Mouse (Mus musculus): ENCODE results near the gene Asic4. TPM values are rescaled to one million over a fixed set of nuclear protein-coding genes. Genes with fewer than 3 reads are reported as not detected.

The Asic4 gene
- polyA plus RNA-seq, 1 experiment: 1.0 TPM

GRCm38 (mm10) chr1:75412196-75412595 is 38.0 kb upstream of the Asic4 start:
- no peaks in the 10 kb centered on the region for H3K27me3 ChIP-seq (ENCODE audit: control insufficient read depth, insufficient read depth, low read length)
- TF ChIP-seq POLR2A (IDR thresholded peaks at IDR 0.05; ENCODE audit: control insufficient read depth, low read depth, low read length) (no peak), CTCF (IDR thresholded peaks at IDR 0.05; ENCODE audit: control insufficient read depth, insufficient read depth, insufficient replicate concordance, low read depth, low read length) (no peak)
- H3K4me3 ChIP-seq (ENCODE audit: control insufficient read depth, low read depth, low read length): no peak overlapping the region
- no peaks in the 10 kb centered on the region for H3K36me3 ChIP-seq (ENCODE audit: control insufficient read depth, insufficient read depth, low read length)
- no peak overlapping the region for H3K27ac ChIP-seq (ENCODE audit: control insufficient read depth, insufficient read depth, low read depth, low read length)
- H3K4me1 ChIP-seq (ENCODE audit: control insufficient read depth, insufficient read depth, low read length): no peaks in the 10 kb centered on the region

DNA sequence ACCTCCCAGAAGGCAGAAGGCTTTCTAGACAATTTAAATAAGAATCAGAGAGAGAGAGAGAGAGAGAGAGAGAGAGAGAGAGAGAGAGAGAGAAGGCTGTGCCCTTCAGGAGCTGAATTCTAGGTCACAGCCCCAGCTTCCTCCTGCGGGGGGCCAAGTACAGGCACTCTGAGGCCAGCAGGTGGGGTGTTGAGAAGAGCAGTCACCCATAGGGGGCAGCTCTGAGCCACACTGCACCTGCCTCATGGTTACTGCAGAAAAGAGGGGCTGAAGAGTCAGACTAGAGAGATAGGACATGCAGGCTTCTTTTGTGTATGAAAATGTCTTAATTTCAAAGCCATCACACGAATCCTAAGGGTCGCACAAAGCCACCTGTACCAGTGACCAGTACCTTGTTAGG is 36.5 kb upstream of the Asic4 start:
- no peak overlapping the region for H3K4me3 ChIP-seq (ENCODE audit: control insufficient read depth, low read depth, low read length)
- H3K4me1 ChIP-seq (ENCODE audit: control insufficient read depth, insufficient read depth, low read length): no peaks in the 10 kb centered on the region
- H3K27ac ChIP-seq (ENCODE audit: control insufficient read depth, insufficient read depth, low read depth, low read length): no peak overlapping the region
- H3K36me3 ChIP-seq (ENCODE audit: control insufficient read depth, insufficient read depth, low read length): no peaks in the 10 kb centered on the region
- H3K27me3 ChIP-seq (ENCODE audit: control insufficient read depth, insufficient read depth, low read length): no peaks in the 10 kb centered on the region
- no peak for TF ChIP-seq POLR2A (IDR thresholded peaks at IDR 0.05; ENCODE audit: control insufficient read depth, low read depth, low read length)
- TF ChIP-seq CTCF (IDR thresholded peaks at IDR 0.05; ENCODE audit: control insufficient read depth, insufficient read depth, insufficient replicate concordance, low read depth, low read length): peak; percentile 47; the same call in 1 of the 2 replicates

DNA sequence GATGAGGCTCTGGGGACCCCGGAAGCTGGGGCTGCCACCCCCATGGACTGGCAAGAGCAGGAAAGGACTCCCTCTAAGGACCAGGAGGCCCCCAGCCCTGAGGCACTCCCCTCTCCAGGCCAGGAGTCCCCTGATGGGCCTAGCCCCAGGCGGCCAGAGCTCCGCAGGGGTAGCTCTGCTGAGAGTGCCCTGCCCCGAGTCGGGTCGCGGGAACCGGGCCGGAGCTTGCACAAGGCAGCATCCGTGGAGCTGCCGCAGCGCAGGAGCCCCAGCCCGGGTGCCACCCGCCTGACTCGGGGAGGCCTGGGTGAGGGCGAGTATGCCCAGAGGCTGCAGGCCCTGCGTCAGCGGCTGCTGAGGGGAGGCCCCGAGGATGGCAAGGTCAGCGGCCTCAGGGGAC is 28.4 kb upstream of the Asic4 start:
- Histone ChIP-seq H3K27ac (ENCODE audit: control insufficient read depth, insufficient read depth, low read depth, low read length) (no peak overlapping the region), H3K4me1 (ENCODE audit: control insufficient read depth, insufficient read depth, low read length) (peaks cover 12% of the 10 kb centered on the region), H3K27me3 (ENCODE audit: control insufficient read depth, insufficient read depth, low read length) (peaks cover 2% of the 10 kb centered on the region; the same call in 1 of the 2 replicates), H3K36me3 (ENCODE audit: control insufficient read depth, insufficient read depth, low read length) (no peaks in the 10 kb centered on the region), H3K4me3 (ENCODE audit: control insufficient read depth, low read depth, low read length) (no peak overlapping the region; the same call in 1 of the 2 replicates)
- TF ChIP-seq CTCF (IDR thresholded peaks at IDR 0.05; ENCODE audit: control insufficient read depth, insufficient read depth, insufficient replicate concordance, low read depth, low read length) (no peak), POLR2A (IDR thresholded peaks at IDR 0.05; ENCODE audit: control insufficient read depth, low read depth, low read length) (no peak)

DNA sequence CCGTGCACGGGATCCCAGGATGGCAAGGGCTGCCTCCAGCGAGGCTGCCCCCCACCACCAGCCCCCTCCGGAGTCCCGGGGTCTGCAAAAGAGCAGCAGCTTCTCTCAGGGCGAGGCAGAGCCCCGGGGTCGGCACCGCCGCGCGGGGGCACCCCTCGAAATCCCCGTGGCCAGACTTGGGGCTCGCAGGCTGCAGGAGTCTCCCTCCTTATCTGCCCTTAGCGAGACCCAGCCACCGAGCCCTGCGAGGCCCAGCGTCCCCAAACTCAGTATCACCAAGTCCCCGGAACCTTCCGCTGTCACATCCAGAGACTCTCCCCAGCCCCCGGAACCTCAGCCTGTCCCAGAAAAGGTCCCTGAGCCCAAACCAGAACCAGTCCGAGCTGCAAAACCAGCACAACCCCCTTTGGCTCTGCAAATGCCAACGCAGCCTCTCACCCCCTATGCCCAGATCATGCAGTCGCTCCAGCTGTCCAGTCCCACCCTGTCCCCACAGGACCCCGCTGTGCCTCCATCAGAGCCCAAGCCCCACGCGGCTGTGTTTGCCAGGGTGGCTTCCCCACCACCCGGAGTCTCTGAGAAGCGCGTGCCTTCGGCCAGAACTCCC is 27.9 kb upstream of the Asic4 start:
- H3K4me3 ChIP-seq (ENCODE audit: control insufficient read depth, low read depth, low read length): peak overlapping the region; percentile 28
- peaks cover 12% of the 10 kb centered on the region for H3K4me1 ChIP-seq (ENCODE audit: control insufficient read depth, insufficient read depth, low read length)
- H3K27me3 ChIP-seq (ENCODE audit: control insufficient read depth, insufficient read depth, low read length): peaks cover 2% of the 10 kb centered on the region; the same call in 1 of the 2 replicates

DNA sequence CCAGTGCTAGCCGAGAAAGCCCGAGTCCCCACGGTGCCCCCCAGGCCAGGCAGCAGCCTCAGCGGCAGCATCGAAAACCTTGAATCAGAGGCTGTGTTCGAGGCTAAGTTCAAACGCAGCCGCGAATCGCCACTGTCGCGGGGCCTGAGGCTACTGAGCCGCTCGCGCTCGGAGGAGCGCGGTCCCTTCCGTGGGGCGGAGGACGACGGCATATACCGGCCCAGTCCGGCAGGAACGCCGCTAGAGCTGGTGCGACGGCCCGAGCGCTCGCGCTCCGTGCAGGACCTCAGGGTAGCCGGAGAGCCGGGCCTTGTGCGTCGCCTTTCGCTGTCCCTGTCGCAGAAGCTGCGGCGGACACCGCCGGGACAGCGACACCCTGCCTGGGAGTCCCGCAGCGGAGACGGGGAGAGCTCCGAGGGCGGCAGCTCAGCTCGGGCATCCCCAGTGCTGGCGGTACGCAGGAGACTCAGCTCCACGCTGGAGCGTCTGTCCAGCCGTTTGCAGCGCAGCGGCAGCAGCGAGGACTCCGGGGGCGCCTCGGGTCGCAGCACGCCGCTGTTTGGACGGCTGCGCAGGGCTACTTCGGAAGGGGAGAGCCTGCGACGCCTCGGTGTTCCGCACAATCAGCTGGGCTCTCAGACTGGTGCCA is 27.3 kb upstream of the Asic4 start:
- Histone ChIP-seq H3K27me3 (ENCODE audit: control insufficient read depth, insufficient read depth, low read length) (peaks cover 2% of the 10 kb centered on the region; the same call in 1 of the 2 replicates), H3K4me3 (ENCODE audit: control insufficient read depth, low read depth, low read length) (peak overlapping the region; percentile 28), H3K36me3 (ENCODE audit: control insufficient read depth, insufficient read depth, low read length) (no peaks in the 10 kb centered on the region), H3K27ac (ENCODE audit: control insufficient read depth, insufficient read depth, low read depth, low read length) (no peak overlapping the region), H3K4me1 (ENCODE audit: control insufficient read depth, insufficient read depth, low read length) (peaks cover 12% of the 10 kb centered on the region)
- TF ChIP-seq POLR2A (IDR thresholded peaks at IDR 0.05; ENCODE audit: control insufficient read depth, low read depth, low read length): no peak
- no peak for TF ChIP-seq CTCF (IDR thresholded peaks at IDR 0.05; ENCODE audit: control insufficient read depth, insufficient read depth, insufficient replicate concordance, low read depth, low read length)

More for the DNA sequence above, 27.9 kb upstream of the Asic4 start:
- Histone ChIP-seq H3K36me3 (ENCODE audit: control insufficient read depth, insufficient read depth, low read length) (no peaks in the 10 kb centered on the region), H3K27ac (ENCODE audit: control insufficient read depth, insufficient read depth, low read depth, low read length) (no peak overlapping the region)
- TF ChIP-seq POLR2A (IDR thresholded peaks at IDR 0.05; ENCODE audit: control insufficient read depth, low read depth, low read length) (no peak), CTCF (IDR thresholded peaks at IDR 0.05; ENCODE audit: control insufficient read depth, insufficient read depth, insufficient replicate concordance, low read depth, low read length) (no peak)

DNA sequence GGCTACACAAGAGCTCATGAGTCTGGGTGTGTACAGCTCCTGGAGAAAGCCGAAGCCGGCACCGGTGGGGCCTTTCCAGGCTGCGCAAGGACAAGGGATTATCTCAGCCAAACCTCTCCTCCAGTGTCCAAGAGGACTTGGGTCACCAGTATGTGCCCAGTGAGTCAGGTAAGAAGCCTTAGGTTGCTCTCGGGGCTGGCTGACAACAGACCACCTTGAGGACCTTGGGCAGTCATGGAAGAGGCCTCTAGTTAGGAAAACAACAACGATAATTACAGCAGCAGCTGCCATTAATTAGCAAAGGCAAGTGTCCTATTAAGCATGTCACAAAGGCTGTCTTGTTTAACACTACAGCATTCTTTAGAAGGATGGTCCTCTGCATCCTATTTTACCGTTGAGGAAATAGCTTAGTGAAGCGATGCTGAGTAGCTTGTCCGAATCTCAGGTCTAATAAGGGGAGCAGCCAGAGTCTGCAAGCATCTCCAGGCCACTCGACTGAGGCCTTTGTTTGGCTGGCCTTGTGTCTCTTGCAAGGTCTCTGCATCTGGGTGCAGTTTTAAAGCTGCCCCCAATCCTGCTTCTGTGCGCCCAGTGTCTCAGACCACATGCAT is 26.4 kb upstream of the Asic4 start:
- peaks cover 2% of the 10 kb centered on the region; the same call in 1 of the 2 replicates for H3K27me3 ChIP-seq (ENCODE audit: control insufficient read depth, insufficient read depth, low read length)
- no peak overlapping the region for H3K27ac ChIP-seq (ENCODE audit: control insufficient read depth, insufficient read depth, low read depth, low read length)
- peaks cover 12% of the 10 kb centered on the region for H3K4me1 ChIP-seq (ENCODE audit: control insufficient read depth, insufficient read depth, low read length)

GRCm38 (mm10) chr1:75425796-75426471 is 24.3 kb upstream of the Asic4 start:
- peaks cover 12% of the 10 kb centered on the region for H3K4me1 ChIP-seq (ENCODE audit: control insufficient read depth, insufficient read depth, low read length)
- peaks cover 2% of the 10 kb centered on the region; the same call in 1 of the 2 replicates for H3K27me3 ChIP-seq (ENCODE audit: control insufficient read depth, insufficient read depth, low read length)
- TF ChIP-seq POLR2A (IDR thresholded peaks at IDR 0.05; ENCODE audit: control insufficient read depth, low read depth, low read length) (no peak), CTCF (IDR thresholded peaks at IDR 0.05; ENCODE audit: control insufficient read depth, insufficient read depth, insufficient replicate concordance, low read depth, low read length) (peak; percentile 60; the same call in 1 of the 2 replicates)

More for the DNA sequence above, 26.4 kb upstream of the Asic4 start:
- Histone ChIP-seq H3K36me3 (ENCODE audit: control insufficient read depth, insufficient read depth, low read length) (no peaks in the 10 kb centered on the region), H3K4me3 (ENCODE audit: control insufficient read depth, low read depth, low read length) (no peak overlapping the region)
- no peak for TF ChIP-seq POLR2A (IDR thresholded peaks at IDR 0.05; ENCODE audit: control insufficient read depth, low read depth, low read length)
- no peak for TF ChIP-seq CTCF (IDR thresholded peaks at IDR 0.05; ENCODE audit: control insufficient read depth, insufficient read depth, insufficient replicate concordance, low read depth, low read length)

More at GRCm38 (mm10) chr1:75425796-75426471, 24.3 kb upstream of the Asic4 start:
- H3K4me3 ChIP-seq (ENCODE audit: control insufficient read depth, low read depth, low read length): no peak overlapping the region
- no peaks in the 10 kb centered on the region for H3K36me3 ChIP-seq (ENCODE audit: control insufficient read depth, insufficient read depth, low read length)
- no peak overlapping the region for H3K27ac ChIP-seq (ENCODE audit: control insufficient read depth, insufficient read depth, low read depth, low read length)
